Mouse (Mus musculus) CH12.LX (cell line): ENCODE measurements at regions not wholly inside any gene's neighbourhood (a gene's known extent, or its start where the extent isn't known, plus 50 kb on each side); places are given as distances from the start of the nearest gene placed in this dataset.

Experiments used
- DNase-seq: peaks from one replicate; pipeline ENCODE4 v3.0.0-alpha.2; 2013; ENCODE audit errors: extremely low read depth
- H3K27ac ChIP-seq: 2 replicates; pipeline ENCODE4 v1.5.1; 2012; ENCODE audit warnings: low read depth, mild to moderate bottlenecking, control low read depth, moderate library complexity; ENCODE audit not compliant: insufficient read depth
- H3K27me3 ChIP-seq: replicated peaks from 2 replicates; pipeline ENCODE3; 2012; ENCODE audit warnings: inconsistent platforms
- H3K36me3 ChIP-seq, 2 experiments: replicated peaks in 1 of 2; 2 replicates each; pipeline versions ENCODE3 to v1.6.1; 2012; ENCODE audit warnings: inconsistent platforms in 1 of 2, low read length in 1 of 2, mild to moderate bottlenecking in 1 of 2, mixed read lengths in 1 of 2, moderate library complexity in 1 of 2; ENCODE audit not compliant: control insufficient read depth in 1 of 2, insufficient read depth in 1 of 2
- H3K4me1 ChIP-seq, 2 experiments: 2 replicates each; pipeline ENCODE4 v1.6.1; 2012; ENCODE audit warnings: inconsistent platforms in 1 of 2, moderate library complexity in 1 of 2; ENCODE audit not compliant: insufficient read depth in 2 of 2, control insufficient read depth in 1 of 2
- H3K4me2 ChIP-seq: 2 replicates; pipeline ENCODE4 v1.6.1; 2012; ENCODE audit warnings: low read depth, mild to moderate bottlenecking, control low read depth; ENCODE audit not compliant: poor library complexity, insufficient read depth, severe bottlenecking
- H3K4me3 ChIP-seq, 3 experiments: fragments of 150-350 bp in 1 of 3; sonication (generic) in 1 of 3; replicated peaks in 1 of 3; 2 replicates each; pipeline versions ENCODE3 to v1.5.1; 2011 to 2012; ENCODE audit warnings: low read depth in 2 of 3, low read length in 2 of 3, mild to moderate bottlenecking in 2 of 3, moderate library complexity in 2 of 3, control low read depth in 1 of 3, improper control_type of control experiment in 1 of 3, inconsistent platforms in 1 of 3, mixed read lengths in 1 of 3; ENCODE audit not compliant: poor library complexity in 1 of 3
- H3K79me2 ChIP-seq: replicated peaks from 2 replicates; pipeline ENCODE4 v1.6.1; 2012; ENCODE audit warnings: mild to moderate bottlenecking, moderate library complexity; ENCODE audit not compliant: control insufficient read depth, poor library complexity, insufficient read depth, severe bottlenecking; ENCODE audit errors: extremely low read depth
- H3K9ac ChIP-seq: 2 replicates; pipeline ENCODE4 v1.6.1; 2012; ENCODE audit warnings: low read depth, mild to moderate bottlenecking, control low read depth, moderate library complexity; ENCODE audit not compliant: insufficient read depth
- H3K9me3 ChIP-seq: replicated peaks from 2 replicates; pipeline ENCODE3; 2012; ENCODE audit warnings: low read length, inconsistent platforms, mixed read lengths
- BHLHE40 ChIP-seq: IDR thresholded peaks from 2 replicates; pipeline ENCODE4 v1.6.1; 2011; ENCODE audit warnings: mild to moderate bottlenecking, low read depth, low read length, improper control_type of control experiment
- CHD1 ChIP-seq: IDR thresholded peaks from 2 replicates; pipeline ENCODE4 v1.6.1; 2012; ENCODE audit warnings: low read depth, low read length, improper control_type of control experiment, inconsistent platforms
- CHD2 ChIP-seq: IDR thresholded peaks from 2 replicates; pipeline ENCODE4 v1.6.1; 2011; ENCODE audit warnings: low read length, improper control_type of control experiment
- ELF1 ChIP-seq: IDR thresholded peaks from 2 replicates; pipeline ENCODE4 v1.6.1; 2014; ENCODE audit warnings: low read depth, mild to moderate bottlenecking, inconsistent platforms, low read length, improper control_type of control experiment
- EP300 ChIP-seq: IDR thresholded peaks from 2 replicates; pipeline ENCODE4 v1.6.1; 2011; ENCODE audit warnings: low read length, improper control_type of control experiment
- GABPA ChIP-seq: IDR thresholded peaks from 2 replicates; pipeline ENCODE4 v1.6.1; 2012; ENCODE audit warnings: low read depth, low read length, improper control_type of control experiment, inconsistent platforms; ENCODE audit not compliant: insufficient replicate concordance
- JUN ChIP-seq: IDR thresholded peaks from 2 replicates; pipeline ENCODE4 v1.6.1; 2011; ENCODE audit warnings: low read depth, mild to moderate bottlenecking, low read length, improper control_type of control experiment, moderate library complexity; ENCODE audit not compliant: insufficient read depth
- KAT2A ChIP-seq: IDR thresholded peaks from 2 replicates; pipeline ENCODE4 v1.6.1; 2012; ENCODE audit warnings: low read length, improper control_type of control experiment, inconsistent platforms; ENCODE audit not compliant: insufficient replicate concordance
- MAFK ChIP-seq: IDR thresholded peaks from 2 replicates; pipeline ENCODE4 v1.6.1; 2011; ENCODE audit warnings: low read length, improper control_type of control experiment; ENCODE audit not compliant: insufficient replicate concordance
- MAZ ChIP-seq: IDR thresholded peaks from 2 replicates; pipeline ENCODE4 v1.6.1; 2012; ENCODE audit warnings: low read depth, mild to moderate bottlenecking, inconsistent platforms, low read length, improper control_type of control experiment, moderate library complexity
- MEF2A ChIP-seq: IDR thresholded peaks from 2 replicates; pipeline ENCODE4 v1.6.1; 2014; ENCODE audit warnings: low read depth, mild to moderate bottlenecking, inconsistent platforms, low read length, improper control_type of control experiment, borderline replicate concordance
- MXI1 ChIP-seq: IDR thresholded peaks from 2 replicates; pipeline ENCODE4 v1.6.1; 2011; ENCODE audit warnings: mild to moderate bottlenecking, low read depth, low read length, improper control_type of control experiment
- PAX5 ChIP-seq: IDR thresholded peaks from 2 replicates; pipeline ENCODE4 v1.6.1; 2012; ENCODE audit warnings: low read length, inconsistent platforms, mixed read lengths
- RAD21 ChIP-seq: IDR thresholded peaks from 2 replicates; pipeline ENCODE4 v1.6.1; 2011; ENCODE audit warnings: low read depth, mild to moderate bottlenecking, low read length, improper control_type of control experiment, moderate library complexity
- TBP ChIP-seq: conservative IDR thresholded peaks from 2 replicates; pipeline ENCODE4 v1.6.1; 2011; ENCODE audit warnings: low read depth, low read length, improper control_type of control experiment
- USF1 ChIP-seq: IDR thresholded peaks from 2 replicates; pipeline ENCODE4 v1.6.1; 2014; ENCODE audit warnings: low read depth, mild to moderate bottlenecking, inconsistent platforms, low read length, improper control_type of control experiment
- ZC3H11A ChIP-seq: IDR thresholded peaks from 2 replicates; pipeline ENCODE4 v1.6.1; 2012; ENCODE audit warnings: low read depth, mild to moderate bottlenecking, inconsistent platforms, low read length, improper control_type of control experiment
- ZKSCAN1 ChIP-seq: IDR thresholded peaks from 2 replicates; pipeline ENCODE4 v1.6.1; 2012; ENCODE audit warnings: low read depth, inconsistent platforms, low read length, improper control_type of control experiment, borderline replicate concordance
- ZNF384 ChIP-seq: IDR thresholded peaks from 2 replicates; pipeline ENCODE4 v1.6.1; 2012; ENCODE audit warnings: low read depth, low read length, improper control_type of control experiment, inconsistent platforms
- dilution Hi-C: fragments of 300-500 bp; cut with MboI; formaldehyde crosslinking; loops from 2 replicates; pipeline ENCODE4 v1.14.3; 2020; ENCODE audit warnings: low sequenced_read_pairs; ENCODE audit not compliant: extremely low pct_unique_long_range_greater_than_20kb, extremely low pct_ligation_motif_present
- in situ Hi-C: fragments of 300-500 bp; cut with MboI; formaldehyde crosslinking; loops from 3 replicates; pipeline ENCODE4 v1.14.3; 2019; ENCODE audit warnings: low sequenced_read_pairs, low pct_ligation_motif_present, low pct_unique_long_range_greater_than_20kb, mixed read lengths

DNA sequence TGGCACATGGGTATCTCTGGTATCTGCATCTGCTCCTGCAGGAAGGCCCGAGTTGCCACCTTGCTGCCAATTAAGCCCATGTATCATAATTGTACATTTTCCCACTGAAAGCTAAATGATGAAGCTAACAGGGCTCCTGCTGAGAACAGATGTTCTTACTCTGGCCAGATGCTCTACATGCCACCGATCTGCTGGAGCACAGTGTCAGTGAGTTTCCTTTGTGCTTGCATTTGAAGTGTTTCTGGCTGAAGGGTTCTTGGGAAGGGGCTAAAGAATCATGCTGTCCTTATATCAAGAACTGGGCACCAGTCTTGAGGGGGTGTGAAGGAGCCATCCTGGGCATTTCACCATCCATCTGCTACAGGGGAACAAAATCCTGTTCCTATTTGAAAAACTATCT is 323.2 kb downstream of the Cog6 start:
- in situ Hi-C loops (no loop called here), dilution Hi-C loops (no loop called here)
- H3K36me3 ChIP-seq, result no peaks in the 10 kb centered on the region
- no peaks in the 10 kb centered on the region for H3K27me3 ChIP-seq
- TF ChIP-seq ZKSCAN1 (no peak), EP300 (no peak), MAFK (no peak), ZNF384 (no peak)
- no peak overlapping the region for H3K27ac ChIP-seq
- no peak overlapping the region for H3K9ac ChIP-seq
- H3K79me2 ChIP-seq, result no peaks in the 10 kb centered on the region
- H3K9me3 ChIP-seq, result peaks cover 12% of the 10 kb centered on the region
- no peak for DNase-seq
- no peak overlapping the region for H3K4me2 ChIP-seq
- no peaks in the 10 kb centered on the region for H3K4me1 ChIP-seq
- H3K4me3 ChIP-seq, result no peak overlapping the region

DNA sequence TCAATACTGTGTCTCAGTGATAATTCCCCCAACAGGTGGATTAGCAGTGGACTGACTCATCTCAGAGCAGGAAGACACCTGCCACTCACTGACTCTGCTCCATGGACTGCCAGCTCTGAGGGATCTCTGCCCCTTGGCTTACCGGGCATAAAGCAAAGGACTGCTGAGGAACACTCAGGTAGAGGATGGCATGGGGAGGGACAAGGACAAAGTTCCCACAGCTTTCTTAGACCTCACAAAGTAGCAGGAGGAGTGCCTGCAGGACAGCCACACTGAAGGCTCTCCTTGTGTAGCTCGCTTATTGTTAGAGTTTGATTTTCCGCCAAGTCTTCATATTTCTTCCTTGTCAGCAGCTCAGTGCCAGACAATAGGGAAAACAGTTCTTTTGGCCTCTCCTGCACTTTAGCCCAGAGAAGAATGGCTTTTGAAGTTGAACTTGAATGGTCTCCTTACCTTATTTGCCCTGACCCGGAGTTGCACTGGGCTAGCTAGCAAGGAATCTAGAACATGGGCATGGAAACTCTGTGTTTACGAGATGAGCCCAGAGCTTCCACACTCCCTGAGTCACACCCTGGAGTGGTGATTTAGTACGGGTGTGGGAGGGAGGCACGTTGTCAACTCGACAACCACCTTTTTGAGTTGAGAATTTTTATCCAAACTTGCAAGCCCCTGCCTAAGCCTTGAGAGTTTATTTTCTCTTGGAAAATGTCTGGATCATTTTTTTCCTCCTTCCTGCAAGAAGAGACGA is 331.4 kb downstream of the Cog6 start:
- no peaks in the 10 kb centered on the region for H3K79me2 ChIP-seq
- dilution Hi-C loops (no loop called here), in situ Hi-C loops (no loop called here)
- H3K36me3 ChIP-seq, result no peaks in the 10 kb centered on the region
- no peaks in the 10 kb centered on the region for H3K27me3 ChIP-seq
- TF ChIP-seq MAZ (no peak), USF1 (no peak), MXI1 (no peak), JUN (no peak), ELF1 (no peak), ZC3H11A (no peak), TBP (no peak)
- no peak overlapping the region for H3K4me2 ChIP-seq
- no peaks in the 10 kb centered on the region for H3K4me1 ChIP-seq
- no peaks in the 10 kb centered on the region for H3K9me3 ChIP-seq
- H3K27ac ChIP-seq, result no peak overlapping the region
- H3K4me3 ChIP-seq, result no peak overlapping the region
- H3K9ac ChIP-seq, result no peak overlapping the region
- no peak for DNase-seq

DNA sequence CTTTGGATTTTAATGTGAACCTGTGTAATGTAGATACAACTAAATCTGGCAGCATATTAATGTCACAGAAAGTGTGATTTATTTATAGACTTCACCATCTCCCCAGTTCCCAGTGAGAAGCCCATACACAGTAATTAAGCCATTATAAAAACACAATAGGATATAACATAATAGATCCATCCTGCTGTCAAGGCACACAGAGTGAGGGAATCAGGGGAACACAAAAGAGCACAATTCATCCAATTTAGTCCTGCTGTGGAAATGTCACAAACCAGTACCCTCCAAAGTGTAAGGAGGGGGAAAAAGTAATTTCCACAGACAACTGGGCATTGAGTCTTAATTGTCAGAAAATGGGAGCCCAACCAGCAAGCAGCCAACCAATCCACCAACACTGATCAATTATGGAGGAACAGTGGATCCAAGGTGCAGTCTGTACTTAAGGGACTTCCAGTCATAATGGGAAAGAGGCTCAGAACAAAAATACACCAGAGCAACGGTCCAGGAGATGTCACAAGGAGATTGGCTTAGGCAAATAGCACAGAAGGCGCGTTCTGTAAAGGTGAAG is 336.1 kb downstream of the Cog6 start:
- no peaks in the 10 kb centered on the region for H3K79me2 ChIP-seq
- DNase-seq, result no peak
- H3K9ac ChIP-seq, result no peak overlapping the region
- no peak overlapping the region for H3K4me3 ChIP-seq
- no peaks in the 10 kb centered on the region for H3K36me3 ChIP-seq
- peaks cover 2% of the 10 kb centered on the region in 2 experiments; a peak in 1 of 4 replicates for H3K4me1 ChIP-seq
- H3K4me2 ChIP-seq, result no peak overlapping the region
- in situ Hi-C loops, result no loop called here
- H3K9me3 ChIP-seq, result no peaks in the 10 kb centered on the region
- TF ChIP-seq CHD2, result no peak
- TF ChIP-seq MEF2A, result no peak
- TF ChIP-seq RAD21, result no peak
- no peak for TF ChIP-seq PAX5
- TF ChIP-seq BHLHE40, result no peak
- TF ChIP-seq JUN, result no peak
- TF ChIP-seq ELF1, result no peak
- no peak for TF ChIP-seq MAFK
- TF ChIP-seq GABPA, result no peak
- TF ChIP-seq CHD1, result no peak
- TF ChIP-seq KAT2A, result no peak
- dilution Hi-C loops, result no loop called here
- H3K27me3 ChIP-seq, result no peaks in the 10 kb centered on the region
- H3K27ac ChIP-seq, result no peak overlapping the region
